Mouse (Mus musculus): ENCODE results near the gene Abhd6. TPM values are rescaled to one million over a fixed set of nuclear protein-coding genes. Genes with fewer than 3 reads are reported as not detected.

The Abhd6 gene
- polyA plus RNA-seq, 1 experiment from 2014 or later: 17.8 TPM

- Histone ChIP-seq H3K27ac (no peak overlapping the region), H3K4me2 (no peak overlapping the region), H3K36me3 (peaks cover 54% of the 10 kb centered on the region), H3K4me1 (replicated peaks) (no peaks in the 10 kb centered on the region), H3K9me3 (no peaks in the 10 kb centered on the region), H3K9ac (replicated peaks) (no peak overlapping the region), H3K27me3 (no peaks in the 10 kb centered on the region), H3K4me3 (replicated peaks) (no peak overlapping the region)
- 71% methylated on average over 8 of the region's 8 CpGs for WGBS
- no peak for ATAC-seq (ENCODE audit: insufficient number of reproducible peaks, insufficient read depth, low FRiP score, low TSS enrichment, low read depth)
Measured at GRCm38 (mm10) chr14:8044330-8044729, 41.6 kb downstream of the Abhd6 start.

- Histone ChIP-seq H3K36me3 (peaks cover 59% of the 10 kb centered on the region), H3K9me3 (no peaks in the 10 kb centered on the region)
- no peak for ATAC-seq (ENCODE audit: insufficient number of reproducible peaks, insufficient read depth, low FRiP score, low TSS enrichment, low read depth)
Measured at GRCm38 (mm10) chr14:8044786-8045185, 42.1 kb downstream of the Abhd6 start.

GRCm38 (mm10) chr14:8045187-8045846 is 42.6 kb downstream of the Abhd6 start:
- no peak overlapping the region for H3K27ac ChIP-seq
- H3K4me2 ChIP-seq: no peak overlapping the region
- WGBS: 84% methylated on average over 11 of the region's 11 CpGs
- no peak for ATAC-seq (ENCODE audit: insufficient number of reproducible peaks, insufficient read depth, low FRiP score, low TSS enrichment, low read depth)
- H3K27me3 ChIP-seq: no peaks in the 10 kb centered on the region
- H3K4me1 ChIP-seq (replicated peaks): no peaks in the 10 kb centered on the region
- no peak overlapping the region for H3K4me3 ChIP-seq (replicated peaks)
- H3K9ac ChIP-seq (replicated peaks): no peak overlapping the region
- no peaks in the 10 kb centered on the region for H3K9me3 ChIP-seq
- H3K36me3 ChIP-seq: peaks cover 64% of the 10 kb centered on the region

More at GRCm38 (mm10) chr14:8044786-8045185, 42.1 kb downstream of the Abhd6 start:
- Histone ChIP-seq H3K4me2 (no peak overlapping the region), H3K9ac (replicated peaks) (no peak overlapping the region), H3K27me3 (no peaks in the 10 kb centered on the region), H3K4me1 (replicated peaks) (no peaks in the 10 kb centered on the region), H3K27ac (no peak overlapping the region), H3K4me3 (replicated peaks) (no peak overlapping the region)
- WGBS: 87% methylated on average over 6 of the region's 6 CpGs

GRCm38 (mm10) chr14:8046839-8047238 is 44.1 kb downstream of the Abhd6 start:
- ATAC-seq (ENCODE audit: insufficient number of reproducible peaks, insufficient read depth, low FRiP score, low TSS enrichment, low read depth): no peak
- H3K27ac ChIP-seq: no peak overlapping the region
- no peaks in the 10 kb centered on the region for H3K27me3 ChIP-seq
- H3K4me2 ChIP-seq: no peak overlapping the region
- peaks cover 62% of the 10 kb centered on the region for H3K36me3 ChIP-seq
- H3K4me3 ChIP-seq (replicated peaks): no peak overlapping the region
- H3K4me1 ChIP-seq (replicated peaks): no peaks in the 10 kb centered on the region
- H3K9ac ChIP-seq (replicated peaks): no peak overlapping the region
- no peaks in the 10 kb centered on the region for H3K9me3 ChIP-seq
- 93% methylated on average over 6 of the region's 6 CpGs for WGBS

GRCm38 (mm10) chr14:8049334-8049733 is 46.6 kb downstream of the Abhd6 start:
- Histone ChIP-seq H3K27me3 (no peaks in the 10 kb centered on the region), H3K9me3 (no peaks in the 10 kb centered on the region), H3K4me2 (no peak overlapping the region), H3K36me3 (peaks cover 65% of the 10 kb centered on the region), H3K9ac (replicated peaks) (no peak overlapping the region), H3K27ac (no peak overlapping the region), H3K4me1 (replicated peaks) (peaks cover 5% of the 10 kb centered on the region; the same call in 1 of the 2 replicates), H3K4me3 (replicated peaks) (no peak overlapping the region)
- no peak for ATAC-seq (ENCODE audit: insufficient number of reproducible peaks, insufficient read depth, low FRiP score, low TSS enrichment, low read depth)
- 87% methylated on average over 10 of the region's 10 CpGs for WGBS

- Histone ChIP-seq H3K36me3 (peaks cover 55% of the 10 kb centered on the region), H3K4me1 (replicated peaks) (peaks cover 13% of the 10 kb centered on the region), H3K9ac (replicated peaks) (no peak overlapping the region), H3K4me2 (no peak overlapping the region), H3K27me3 (no peaks in the 10 kb centered on the region), H3K9me3 (no peaks in the 10 kb centered on the region), H3K27ac (no peak overlapping the region), H3K4me3 (replicated peaks) (no peak overlapping the region)
- 87% methylated on average over 2 of the region's 2 CpGs for WGBS
- no peak for ATAC-seq (ENCODE audit: insufficient number of reproducible peaks, insufficient read depth, low FRiP score, low TSS enrichment, low read depth)
Measured at GRCm38 (mm10) chr14:8051869-8052268, 49.2 kb downstream of the Abhd6 start.

- peaks cover 15% of the 10 kb centered on the region for H3K4me1 ChIP-seq (replicated peaks)
- no peaks in the 10 kb centered on the region for H3K9me3 ChIP-seq
- no peak overlapping the region for H3K9ac ChIP-seq (replicated peaks)
- WGBS: 100% methylated on average over 7 of the region's 7 CpGs
- no peak overlapping the region for H3K27ac ChIP-seq
- H3K4me2 ChIP-seq: no peak overlapping the region
- H3K36me3 ChIP-seq: peaks cover 50% of the 10 kb centered on the region
- no peak overlapping the region for H3K4me3 ChIP-seq (replicated peaks)
- no peak for ATAC-seq (ENCODE audit: insufficient number of reproducible peaks, insufficient read depth, low FRiP score, low TSS enrichment, low read depth)
- no peaks in the 10 kb centered on the region for H3K27me3 ChIP-seq
Measured at GRCm38 (mm10) chr14:8052661-8053060, 50.0 kb downstream of the Abhd6 start.

- H3K27ac ChIP-seq: no peak overlapping the region
- peak; percentile 26; the same call in 1 of the 2 replicates for ATAC-seq (ENCODE audit: insufficient number of reproducible peaks, insufficient read depth, low FRiP score, low TSS enrichment, low read depth)
- H3K9me3 ChIP-seq: no peaks in the 10 kb centered on the region
- peaks cover 15% of the 10 kb centered on the region for H3K4me1 ChIP-seq (replicated peaks)
- H3K4me3 ChIP-seq (replicated peaks): no peak overlapping the region
- peaks cover 35% of the 10 kb centered on the region for H3K36me3 ChIP-seq
- 32% methylated on average over 17 of the region's 17 CpGs for WGBS
- H3K9ac ChIP-seq (replicated peaks): no peak overlapping the region
- no peaks in the 10 kb centered on the region for H3K27me3 ChIP-seq
- no peak overlapping the region for H3K4me2 ChIP-seq
Measured at GRCm38 (mm10) chr14:8054310-8055102, 51.8 kb downstream of the Abhd6 start.

- 86% methylated on average over 5 of the region's 5 CpGs for WGBS
- H3K27ac ChIP-seq: no peak overlapping the region
- H3K4me3 ChIP-seq (replicated peaks): no peak overlapping the region
- no peaks in the 10 kb centered on the region for H3K9me3 ChIP-seq
- no peak for ATAC-seq (ENCODE audit: insufficient number of reproducible peaks, insufficient read depth, low FRiP score, low TSS enrichment, low read depth)
- H3K9ac ChIP-seq (replicated peaks): no peak overlapping the region
- peaks cover 15% of the 10 kb centered on the region for H3K4me1 ChIP-seq (replicated peaks)
- H3K4me2 ChIP-seq: no peak overlapping the region
- H3K27me3 ChIP-seq: no peaks in the 10 kb centered on the region
- peaks cover 20% of the 10 kb centered on the region; the same call in 1 of the 2 replicates for H3K36me3 ChIP-seq
Measured at GRCm38 (mm10) chr14:8056076-8056475, 53.4 kb downstream of the Abhd6 start.

GRCm38 (mm10) chr14:8059938-8060337 is 57.2 kb downstream of the Abhd6 start:
- H3K4me1 ChIP-seq (replicated peaks): peaks cover 18% of the 10 kb centered on the region
- peaks cover 3% of the 10 kb centered on the region; the same call in 1 of the 2 replicates for H3K36me3 ChIP-seq
- no peak overlapping the region for H3K4me3 ChIP-seq (replicated peaks)
- no peak overlapping the region for H3K4me2 ChIP-seq
- H3K9me3 ChIP-seq: no peaks in the 10 kb centered on the region
- 92% methylated on average over 7 of the region's 7 CpGs for WGBS
- no peak overlapping the region for H3K27ac ChIP-seq
- no peaks in the 10 kb centered on the region for H3K27me3 ChIP-seq
- ATAC-seq (ENCODE audit: insufficient number of reproducible peaks, insufficient read depth, low FRiP score, low TSS enrichment, low read depth): no peak
- no peak overlapping the region for H3K9ac ChIP-seq (replicated peaks)

GRCm38 (mm10) chr14:8062076-8062475 is 59.4 kb downstream of the Abhd6 start:
- Histone ChIP-seq H3K9me3 (no peaks in the 10 kb centered on the region), H3K4me3 (replicated peaks) (no peak overlapping the region), H3K27ac (peak overlapping the region; percentile 73; the same call in 1 of the 2 replicates), H3K9ac (replicated peaks) (no peak overlapping the region), H3K4me1 (replicated peaks) (peaks cover 13% of the 10 kb centered on the region), H3K4me2 (no peak overlapping the region), H3K36me3 (no peaks in the 10 kb centered on the region), H3K27me3 (no peaks in the 10 kb centered on the region)
- WGBS: 30% methylated on average over 3 of the region's 3 CpGs
- ATAC-seq (ENCODE audit: insufficient number of reproducible peaks, insufficient read depth, low FRiP score, low TSS enrichment, low read depth): peak; percentile 66; the same call in 1 of the 2 replicates

Data from limb, embryonic 12.5 days (tissue).